Mouse (Mus musculus) stomach, postnatal 0 days (tissue): Measurements from ENCODE around the gene Art1.

Experiments used
- CTCF ChIP-seq: IDR thresholded peaks from 2 replicates; pipeline ENCODE4 v1.5.1; 2016; ENCODE audit warnings: antibody characterized with exemption, low read depth, mild to moderate bottlenecking, moderate library complexity
- EP300 ChIP-seq: optimal IDR thresholded peaks from 2 replicates; pipeline ENCODE3; 2016; ENCODE audit warnings: antibody characterized with exemption

GRCm38 (mm10) chr7:102061353-102061752, 40.2 kb upstream of the Art1 start:
- no peak for TF ChIP-seq CTCF
- no peak for TF ChIP-seq EP300
